ENCODE assay signal across 7 mouse cellular contexts in genomic region chr17:46678416-46678815, GRCm38 (mm10). TPM values are rescaled to one million over a fixed set of nuclear protein-coding genes. Genes with fewer than 3 reads are reported as not detected.
A peak's percentile ranks its signal among the peaks of the same experiment; 100 is the strongest.
DNase-seq lines count a peak whose midpoint lies in the region; ATAC-seq and TF ChIP-seq lines count a peak whose summit lies in the region.

Mea1 (plus strand) TSS chr17:46678793.

- H3K4me2 ChIP-seq in intestine, postnatal 0 days (replicated peaks; ENCODE audit: low read depth): peak within 1 kb of the TSS; percentile 89
- peak within 1 kb of the TSS; percentile 88 for H3K4me2 ChIP-seq in liver, embryonic 14.5 days (ENCODE audit: low read depth)
- peak within 1 kb of the TSS; percentile 76 for H3K4me2 ChIP-seq in neural tube, embryonic 13.5 days

- 0 out of 2 replicates have a peak within 1 kb of the TSS, but pooled peaks have one; percentile 75 for H3K27ac ChIP-seq in bone marrow macrophage, adult 2 months (ENCODE audit: insufficient read depth, low read depth, low read length)
- peak within 1 kb of the TSS; percentile 87; the same call in 1 of the 2 replicates for H3K27ac ChIP-seq in intestine, postnatal 0 days (ENCODE audit: low read depth, low read length)
- H3K27ac ChIP-seq in liver, embryonic 14.5 days: peak within 1 kb of the TSS; percentile 19
- H3K27ac ChIP-seq in neural tube, embryonic 13.5 days (replicated peaks): peak within 1 kb of the TSS; percentile 91; the same call in 1 of the 2 replicates

- H3K36me3 ChIP-seq in intestine, postnatal 0 days (ENCODE audit: control insufficient read depth, insufficient read depth): peaks cover 33% of the 10 kb centered on the region
- peaks cover 25% of the 10 kb centered on the region for H3K36me3 ChIP-seq in liver, embryonic 14.5 days (replicated peaks; ENCODE audit: control insufficient read depth, insufficient read depth, low read depth)
- H3K36me3 ChIP-seq in neural tube, embryonic 13.5 days: peaks cover 48% of the 10 kb centered on the region

- TF ChIP-seq CTCF in Patski (IDR thresholded peaks at IDR 0.05): no peak
- no peak for TF ChIP-seq CTCF in bone marrow macrophage, adult 2 months (IDR thresholded peaks at IDR 0.05; ENCODE audit: low read depth, low read length)
- no peak for TF ChIP-seq CTCF in intestine, postnatal 0 days (IDR thresholded peaks at IDR 0.05; ENCODE audit: low read depth)
- no peak for TF ChIP-seq CTCF in liver, embryonic 14.5 days (IDR thresholded peaks at IDR 0.05; ENCODE audit: low read depth)

- POLR2A ChIA-PET in Patski (lab: Charles Lee): no interaction called here

- peak within 1 kb of the TSS; percentile 96 for H3K4me3 ChIP-seq in bone marrow macrophage, adult 2 months (ENCODE audit: insufficient read depth, low read length)
- H3K4me3 ChIP-seq in intestine, postnatal 0 days (ENCODE audit: low read depth, low read length): peak within 1 kb of the TSS; percentile 87
- peak within 1 kb of the TSS; percentile 65 to 69 for H3K4me3 ChIP-seq in liver, embryonic 14.5 days (ENCODE audit: insufficient read depth in 1 of 2, low read depth in 2 of 2, low read length in 2 of 2)
- H3K4me3 ChIP-seq in neural tube, embryonic 13.5 days: peak within 1 kb of the TSS; percentile 69

- H3K27me3 ChIP-seq in Patski: no peaks in the 10 kb centered on the region
- no peaks in the 10 kb centered on the region for H3K27me3 ChIP-seq in intestine, postnatal 0 days (replicated peaks; ENCODE audit: control insufficient read depth, insufficient read depth, low read length)
- no peaks in the 10 kb centered on the region for H3K27me3 ChIP-seq in liver, embryonic 14.5 days (ENCODE audit: control insufficient read depth, insufficient read depth, low read length)
- no peaks in the 10 kb centered on the region for H3K27me3 ChIP-seq in neural tube, embryonic 13.5 days

- no peak for TF ChIP-seq POLR2A in bone marrow macrophage, adult 2 months (IDR thresholded peaks at IDR 0.05; ENCODE audit: borderline replicate concordance, low read depth, low read length)

- H3K9ac ChIP-seq in intestine, postnatal 0 days (ENCODE audit: low read depth, low read length): no peak within 1 kb of the TSS; the same call in 1 of the 2 replicates
- peak within 1 kb of the TSS; percentile 76 for H3K9ac ChIP-seq in liver, embryonic 14.5 days (replicated peaks)
- H3K9ac ChIP-seq in neural tube, embryonic 13.5 days: peak within 1 kb of the TSS; percentile 80

- ATAC-seq in Patski: no peak
- no peak for ATAC-seq in intestine, postnatal 0 days
- ATAC-seq in liver, embryonic 14.5 days (ENCODE audit: insufficient read depth): no peak
- no peak for ATAC-seq in neural tube, embryonic 13.5 days (ENCODE audit: low read depth)

- no peak for TF ChIP-seq EP300 in liver, embryonic 14.5 days (IDR thresholded peaks at IDR 0.05; ENCODE audit: low read depth)

- DNase-seq in Patski (ENCODE audit: low read depth, low spot score): no peak
- peak; percentile 95 for DNase-seq in heart, adult 11 months
- DNase-seq in liver, embryonic 14.5 days (ENCODE audit: low read depth in 3 of 3, low spot score in 3 of 3): no peak
- DNase-seq in ovary, postnatal 10 days (ENCODE audit: low spot score): no peak

- in situ Hi-C loops in Patski (cut with MboI; ENCODE audit: low pct_unique_long_range_greater_than_20kb): no loop called here

- CTCF ChIA-PET in Patski (lab: Charles Lee): interaction anchor here (1.3 to 1.4 kb wide), 2 partner anchors 23 to 37 kb away, joined by 3 to 4 read pairs; no protein-coding TSS in a partner anchor

- H3K4me1 ChIP-seq in bone marrow macrophage, adult 2 months (ENCODE audit: control insufficient read depth, insufficient read depth, low read length): peaks cover 8% of the 10 kb centered on the region
- peaks cover 6% of the 10 kb centered on the region; the same call in 1 of the 2 replicates for H3K4me1 ChIP-seq in intestine, postnatal 0 days (replicated peaks; ENCODE audit: control insufficient read depth, insufficient read depth, low read length)
- peaks cover 19 to 24% of the 10 kb centered on the region in 2 experiments for H3K4me1 ChIP-seq in liver, embryonic 14.5 days (replicated peaks; ENCODE audit: control insufficient read depth in 2 of 2, insufficient read depth in 2 of 2, low read length in 1 of 2)
- H3K4me1 ChIP-seq in neural tube, embryonic 13.5 days (replicated peaks): peaks cover 43% of the 10 kb centered on the region

- no peaks in the 10 kb centered on the region for H3K9me3 ChIP-seq in intestine, postnatal 0 days (ENCODE audit: control insufficient read depth)
- no peaks in the 10 kb centered on the region for H3K9me3 ChIP-seq in liver, embryonic 14.5 days (ENCODE audit: control insufficient read depth, low read length)
- no peaks in the 10 kb centered on the region for H3K9me3 ChIP-seq in neural tube, embryonic 13.5 days

- WGBS in intestine, postnatal 0 days: 82% methylated on average over 8 of the region's 9 CpGs
- 80% methylated on average over 8 of the region's 9 CpGs for WGBS in liver, embryonic 14.5 days (ENCODE audit: insufficient replicate concordance)
- 88% methylated on average over 9 of the region's 9 CpGs for WGBS in neural tube, embryonic 13.5 days

RNA-seq across cellular contexts. Expression of gene Mea1, which starts in this region (rescaled TPM):
- 150 TPM for polyA plus RNA-seq in Patski (2021)
- 69.3 and 70.9 TPM in 2 replicates for polyA plus RNA-seq in bone marrow macrophage, adult 2 months (2012; ENCODE audit: insufficient read depth, insufficient read length, missing spikeins)
- polyA plus RNA-seq in intestine, postnatal 0 days (2015; fragmentation: Nextera tagmentation; extraction: Ambion mirVana): 132 and 133 TPM in 2 replicates
- polyA plus RNA-seq in liver, embryonic 14.5 days (2012; rRNA removed): 27.3 and 34.4 TPM in 2 replicates
- polyA plus RNA-seq in liver, embryonic 14.5 days (2014; fragmentation: Nextera tagmentation; extraction: Ambion mirVana): 61.7 and 62.4 TPM in 2 replicates
- 233 and 260 TPM in 2 replicates for polyA plus RNA-seq in neural tube, embryonic 13.5 days (2015; fragmentation: Nextera tagmentation; extraction: Ambion mirVana)

Comparison
In these comparisons a context has a peak if more than half of its experiments do, and no peak if none do; other contexts are left out.
1. H3K27ac ChIP-seq: peak in every context shown above with its lines; median percentile 91 in neural tube, embryonic 13.5 days; 87 in intestine, postnatal 0 days; 75 in bone marrow macrophage, adult 2 months; 19 in liver, embryonic 14.5 days.